Mouse (Mus musculus) 3T3-L1 (cell line): ENCODE results near the gene Mfsd13b.
A peak's percentile ranks its signal among the peaks of the same experiment; 100 is the strongest.
"Not testable (repeated sequence)": the region's sequence is repeated elsewhere in the genome, so short reads cannot be mapped to it uniquely, and the experiment has no call there.

Source experiments
- DNase-seq: peaks from one replicate; pipeline ENCODE4 v3.0.0-alpha.2; 2015; ENCODE audit warnings: low read depth, low spot score

Gene Mfsd13b

DNA sequence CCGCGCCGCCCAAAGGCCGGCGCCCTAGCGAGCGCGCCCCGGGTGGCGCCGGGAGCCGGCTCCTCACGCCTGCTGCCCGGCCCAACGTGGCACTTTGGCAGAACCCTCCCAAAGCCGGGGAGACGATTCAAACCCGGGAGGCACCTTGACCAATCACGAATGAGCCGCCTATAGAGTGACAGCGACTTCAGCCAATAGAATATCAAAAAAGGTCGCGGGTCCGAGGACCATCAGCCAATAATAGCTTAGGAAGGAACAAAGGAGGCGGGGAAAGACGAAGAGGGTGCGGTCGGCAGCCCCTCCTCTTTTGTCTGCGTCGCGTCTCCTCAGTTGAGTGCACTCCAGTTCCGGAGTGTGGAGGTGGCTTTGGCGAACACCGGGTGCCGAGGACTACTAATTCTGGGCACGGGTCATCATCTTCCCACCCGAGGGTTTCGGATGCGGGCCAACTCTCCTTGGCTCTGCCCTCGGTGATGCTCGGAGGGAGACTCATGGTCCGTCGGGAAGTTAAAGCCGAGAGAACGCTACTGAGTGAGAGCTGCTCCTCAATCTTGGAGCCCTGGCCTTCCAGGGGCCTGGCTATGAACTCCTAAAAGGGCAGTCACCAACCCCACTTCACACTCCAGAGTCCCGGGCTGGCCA lies at the start of gene Mfsd13b, which contains the start of gene Cdr2:
Gene Mfsd13b (plus strand): TSS at position 310 of the 642 bp plus-strand sequence.
Gene Cdr2 (minus strand): TSS at position 113 of the 642 bp plus-strand sequence.
- DNase-seq, result peak; percentile 98

DNA sequence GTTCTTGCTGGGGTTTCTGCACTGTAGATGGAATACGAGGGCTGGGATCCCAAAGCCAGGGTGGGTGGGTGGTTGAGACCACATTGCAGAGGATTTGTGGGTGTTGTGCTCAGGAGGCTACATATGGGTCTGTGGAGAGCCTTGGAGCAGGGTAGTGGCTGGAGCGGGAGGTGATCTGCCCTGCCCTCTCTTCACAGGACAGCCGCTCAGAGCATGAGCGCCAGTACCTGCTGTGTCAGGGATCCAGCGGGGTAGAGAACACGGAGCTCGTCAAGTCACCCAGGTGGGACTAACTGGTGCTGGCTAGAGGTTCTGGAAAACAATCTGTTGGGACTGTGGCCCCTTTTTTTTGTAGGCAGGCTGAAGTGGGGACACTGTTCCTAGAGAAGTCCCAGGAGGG lies 49.2 kb upstream of the Mfsd13b start:
- DNase-seq, result no peak

DNA sequence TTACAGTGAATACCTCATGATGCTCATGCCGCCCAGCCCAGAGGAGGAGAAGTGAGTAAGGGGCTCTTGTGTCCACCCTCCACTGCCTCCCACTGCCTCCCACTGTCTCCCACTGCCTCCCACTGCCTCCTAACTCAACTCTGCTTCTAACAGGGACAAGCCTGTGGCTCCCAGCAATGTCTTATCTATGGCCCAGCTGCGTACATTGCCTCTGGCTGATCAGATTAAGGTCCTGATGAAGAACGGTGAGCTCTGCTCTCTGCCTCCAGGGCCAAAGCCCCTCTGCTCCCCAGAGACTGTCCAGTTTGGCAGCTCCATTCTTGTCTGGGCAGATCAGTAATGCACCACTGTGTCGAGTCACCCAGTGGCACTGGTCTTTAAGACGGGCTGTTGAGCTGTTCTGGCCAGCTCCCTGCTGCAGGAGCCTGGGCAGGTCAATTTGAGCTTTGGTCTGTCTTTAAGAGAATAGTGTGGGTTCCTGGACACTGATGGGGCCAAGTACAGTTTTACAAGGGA lies 48.6 kb upstream of the Mfsd13b start:
- no peak for DNase-seq

DNA sequence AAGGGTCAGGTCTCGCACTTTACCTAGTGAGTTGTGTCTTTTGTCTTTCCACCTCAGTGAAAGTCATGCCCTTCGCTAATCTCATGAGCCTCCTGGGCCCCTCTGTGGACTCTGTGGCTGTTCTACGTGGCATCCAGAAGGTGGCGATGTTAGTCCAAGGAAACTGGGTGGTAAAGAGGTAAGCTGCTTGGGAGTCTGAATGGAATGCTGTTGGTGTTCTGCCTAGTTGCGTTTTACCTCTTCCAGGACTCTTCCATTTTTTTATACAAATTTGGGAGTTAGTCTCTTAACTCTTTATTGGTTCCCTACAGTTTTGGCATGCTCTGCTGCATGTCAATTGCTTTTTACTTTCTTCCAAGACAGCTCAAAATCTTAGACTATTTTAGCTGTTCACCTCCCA lies 47.6 kb upstream of the Mfsd13b start:
- DNase-seq, result peak; percentile 74

DNA sequence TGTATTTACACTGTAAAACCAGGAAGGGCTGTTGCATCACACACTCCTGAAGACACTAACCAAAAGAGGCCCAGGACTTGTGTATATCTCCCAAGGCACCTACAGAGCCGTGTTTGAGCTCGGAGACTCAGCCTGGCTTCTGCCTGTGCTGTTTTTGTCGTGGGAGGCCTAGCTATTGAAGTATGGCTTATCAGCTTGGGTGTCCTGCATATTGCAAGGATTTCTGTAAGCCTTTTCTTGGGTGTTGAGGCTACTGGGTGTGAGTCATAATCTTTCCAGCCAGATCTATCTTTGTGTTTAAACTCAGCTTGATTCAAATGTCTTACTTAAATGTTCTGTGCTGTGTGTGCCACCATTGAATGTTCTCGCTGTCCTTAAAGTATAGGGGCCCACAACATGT lies 45.8 kb upstream of the Mfsd13b start:
- DNase-seq, result no peak

DNA sequence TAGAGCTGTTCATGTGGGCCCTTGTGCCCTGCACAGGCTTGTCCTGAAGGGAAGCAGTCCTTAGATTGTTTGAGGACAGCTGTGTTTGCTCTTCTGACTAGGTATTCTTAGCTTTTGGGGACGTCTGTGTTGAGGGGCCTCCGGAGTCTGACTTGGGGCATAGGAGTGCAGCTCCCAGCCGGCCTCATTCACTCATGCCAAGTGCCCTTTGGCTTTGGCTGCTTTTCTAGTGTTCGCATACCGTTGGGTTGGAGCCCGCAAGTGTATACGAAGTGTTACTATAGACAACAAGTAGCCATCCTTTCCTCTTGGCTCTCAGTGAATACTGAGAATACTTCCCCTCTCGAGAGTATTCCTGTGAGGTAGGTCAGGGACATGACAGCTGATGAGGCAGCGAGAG lies 44.1 kb upstream of the Mfsd13b start:
- no peak for DNase-seq

DNA sequence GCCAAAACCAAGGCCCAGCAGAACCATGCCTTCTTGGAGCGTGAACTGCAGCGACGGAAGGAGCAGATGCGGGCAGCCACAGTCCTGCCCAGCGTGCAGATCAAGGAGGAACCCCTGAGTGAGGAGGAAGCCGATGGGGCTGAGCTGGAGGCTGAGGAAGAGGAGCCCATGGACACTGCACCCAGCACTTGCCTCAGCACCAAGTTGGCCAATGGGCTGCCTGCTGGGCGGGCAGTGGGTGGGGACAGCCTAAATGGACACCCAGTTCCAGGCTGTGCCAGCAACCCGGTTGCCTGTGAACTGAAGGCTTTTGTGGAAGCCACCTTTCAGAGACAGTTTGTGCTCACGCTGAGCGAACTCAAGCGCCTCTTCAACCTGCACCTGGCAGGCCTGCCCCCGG lies 42.0 kb upstream of the Mfsd13b start:
- DNase-seq, result no peak

DNA sequence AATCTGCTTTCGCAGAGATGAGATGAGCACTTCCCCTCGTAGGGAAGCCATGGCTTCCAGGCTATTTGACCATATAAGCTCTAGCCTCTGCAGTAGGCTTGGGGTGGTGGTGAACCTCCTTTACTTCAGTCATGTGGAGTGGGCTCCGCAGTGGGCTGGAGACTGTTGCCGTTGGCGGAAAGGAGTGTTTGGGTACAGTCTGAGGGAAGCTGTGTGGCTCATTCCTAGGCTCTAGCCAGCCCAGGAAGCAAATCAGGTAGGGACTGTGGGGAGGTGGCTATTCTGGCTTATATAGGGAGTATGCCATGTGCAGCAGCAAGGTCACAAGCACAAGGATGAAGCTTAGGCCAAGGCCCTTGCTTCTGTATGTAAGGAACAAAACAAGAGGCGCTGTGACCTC lies 41.1 kb upstream of the Mfsd13b start:
- DNase-seq, result no peak

DNA sequence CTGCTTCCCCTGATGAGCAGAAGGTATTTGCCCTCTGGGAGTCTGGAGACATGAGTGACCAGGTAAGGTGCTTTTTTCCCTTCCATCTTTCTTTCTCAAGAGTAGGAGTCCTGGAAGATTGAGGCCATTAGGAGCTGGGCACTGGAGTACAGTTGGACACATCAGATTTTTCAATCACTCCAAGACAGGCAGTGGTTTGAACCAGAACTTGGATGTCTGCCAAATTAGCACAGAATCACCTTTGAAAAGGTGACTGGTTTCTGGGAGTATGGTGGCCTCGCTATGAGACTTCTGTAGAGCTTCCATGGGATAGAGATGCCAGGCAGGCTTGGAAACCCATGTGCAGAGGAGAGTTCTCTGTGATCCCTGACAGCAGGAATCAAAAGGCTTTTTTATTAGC lies 39.8 kb upstream of the Mfsd13b start:
- DNase-seq, result no peak

DNA sequence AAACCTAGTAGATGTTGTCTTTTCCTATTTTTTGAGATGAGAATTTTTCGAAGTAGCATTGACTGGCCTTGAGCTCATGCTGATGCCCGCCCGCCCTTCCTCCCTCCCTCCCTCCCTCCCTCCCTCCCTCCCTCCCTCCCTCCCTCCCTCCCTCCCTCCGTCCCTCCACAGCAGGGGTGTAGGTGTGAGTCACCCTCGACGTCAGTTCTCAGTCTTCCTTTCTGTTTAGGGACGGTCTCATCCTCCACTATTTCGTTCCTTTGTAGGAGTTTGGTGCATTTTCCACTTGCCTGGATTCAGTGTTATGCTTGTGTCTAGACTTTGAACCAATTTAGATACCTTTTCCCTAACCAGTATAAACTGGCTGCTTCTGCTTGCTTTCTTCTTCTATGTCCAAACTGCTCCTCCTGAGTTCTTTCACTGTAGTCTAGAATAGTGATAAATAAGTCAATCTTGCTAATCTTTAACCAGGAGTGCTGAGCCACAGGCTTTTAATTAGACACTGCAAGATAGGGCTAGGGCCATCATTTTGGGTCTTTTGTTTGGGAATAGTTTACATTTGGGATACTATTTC lies 38.3 kb upstream of the Mfsd13b start:
- no peak for DNase-seq

DNA sequence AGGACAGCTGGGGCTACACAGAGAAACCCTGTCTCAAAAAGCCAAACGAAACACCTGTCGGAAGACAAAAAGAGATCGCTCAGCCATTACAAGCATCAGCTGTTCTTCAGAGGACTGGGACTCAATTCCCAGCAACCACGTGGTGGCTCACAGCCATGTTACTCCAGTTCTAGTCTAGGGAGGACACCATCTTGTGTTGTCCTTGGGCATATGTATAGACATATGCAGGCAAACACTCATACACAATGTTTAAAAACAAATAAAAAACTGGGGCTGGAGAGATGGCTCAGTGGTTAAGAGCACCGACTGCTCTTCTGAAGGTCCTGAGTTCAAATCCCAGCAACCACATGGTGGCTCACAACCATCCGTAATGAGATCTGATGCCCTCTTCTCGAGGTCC lies 28.7 kb upstream of the Mfsd13b start:
- DNase-seq, result not testable (repeated sequence)

DNA sequence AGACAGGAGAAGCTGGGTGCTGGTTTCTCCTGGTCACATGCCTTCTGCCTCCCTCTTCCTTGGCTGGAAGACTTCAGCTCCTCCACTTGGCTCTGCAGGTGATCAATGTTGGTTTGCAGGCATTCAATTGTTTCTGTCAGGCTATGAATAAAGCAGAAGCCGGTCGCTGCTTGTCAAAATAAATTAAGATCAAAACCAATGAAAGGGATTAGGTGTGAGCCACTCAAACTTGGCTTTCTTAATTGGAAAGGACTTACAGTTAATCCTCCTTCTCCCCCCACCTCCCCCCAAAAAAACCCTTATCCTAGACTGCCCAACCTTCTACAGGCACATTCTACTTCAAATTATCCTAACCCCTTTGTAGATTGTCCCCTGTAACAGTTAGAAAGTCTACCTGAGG lies 22.2 kb upstream of the Mfsd13b start:
- DNase-seq, result no peak

DNA sequence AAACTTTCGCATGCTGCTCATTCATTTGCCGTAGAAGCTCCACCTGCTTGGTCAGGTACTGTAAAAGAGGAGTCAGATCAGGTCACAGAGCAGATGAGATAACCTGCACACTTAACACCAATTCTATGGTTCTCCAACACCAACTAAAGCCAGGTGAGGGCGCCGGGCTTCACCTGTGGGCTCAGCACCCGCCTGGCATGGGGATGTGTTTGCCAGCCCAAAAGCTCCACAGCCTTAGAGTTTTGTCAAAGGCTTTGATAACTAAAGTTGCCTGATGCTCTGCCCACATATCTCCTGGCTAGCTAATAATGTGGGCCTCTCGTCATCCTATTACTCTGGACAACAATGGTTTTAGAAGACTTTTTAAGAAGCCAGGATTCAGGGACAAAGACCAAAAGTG lies 21.7 kb upstream of the Mfsd13b start:
- no peak for DNase-seq

DNA sequence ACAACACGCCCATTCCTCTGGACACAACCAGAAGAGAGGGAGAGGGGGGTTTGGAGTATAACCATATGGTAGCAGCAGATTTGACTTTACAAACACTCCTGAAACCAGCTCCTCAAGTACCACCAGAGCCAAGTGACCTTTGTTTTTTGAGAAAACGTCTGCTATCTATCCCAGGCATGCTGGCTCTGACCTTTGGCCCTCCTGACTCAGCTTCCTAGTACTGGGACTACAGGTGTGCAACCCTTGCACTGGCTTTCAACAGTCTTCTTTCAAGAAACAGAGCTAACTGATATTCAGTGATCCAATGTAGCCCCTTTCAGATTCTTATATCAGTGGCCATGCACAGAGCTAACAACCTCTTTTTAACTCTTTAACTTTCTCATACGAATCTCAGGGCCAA lies 20.4 kb upstream of the Mfsd13b start:
- no peak for DNase-seq

DNA sequence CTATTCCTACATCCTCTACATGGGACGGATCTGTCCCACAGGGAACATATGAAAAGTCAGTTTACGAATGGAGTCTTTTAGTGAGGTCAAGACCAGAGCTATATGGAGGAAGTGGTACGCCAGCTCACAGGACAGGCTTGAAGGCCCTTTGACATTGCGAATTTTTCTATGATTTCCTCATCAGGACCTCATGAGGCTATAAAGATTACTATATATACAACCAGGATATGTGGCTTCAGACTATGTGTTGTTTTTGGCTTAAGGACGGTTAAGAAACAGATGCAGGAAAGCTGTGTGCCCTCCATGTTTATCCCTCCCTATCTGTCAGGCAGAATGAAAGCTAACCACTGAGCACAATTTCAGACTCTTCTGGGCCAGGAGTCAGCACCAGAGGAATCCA lies 19.2 kb upstream of the Mfsd13b start:
- DNase-seq, result peak; percentile 59

DNA sequence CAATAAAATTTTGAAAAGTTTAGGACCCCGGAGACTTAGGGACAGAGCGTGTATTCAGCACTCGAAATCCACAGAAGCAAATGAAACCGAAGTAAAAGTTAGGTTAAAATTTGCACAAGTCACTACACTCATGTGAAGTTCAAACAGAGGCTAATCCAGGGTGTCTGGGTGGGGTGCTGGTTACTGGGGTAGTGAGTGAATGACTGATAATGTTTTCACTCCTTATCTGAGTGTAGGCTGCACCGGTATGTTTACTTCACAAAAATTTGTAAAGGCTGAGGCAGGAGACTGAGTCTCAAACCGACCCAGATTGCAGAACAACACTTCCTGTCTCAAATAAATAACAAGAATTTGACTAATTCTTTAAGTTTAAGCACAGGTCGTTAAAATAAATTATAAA lies 13.1 kb upstream of the Mfsd13b start:
- DNase-seq, result no peak

DNA sequence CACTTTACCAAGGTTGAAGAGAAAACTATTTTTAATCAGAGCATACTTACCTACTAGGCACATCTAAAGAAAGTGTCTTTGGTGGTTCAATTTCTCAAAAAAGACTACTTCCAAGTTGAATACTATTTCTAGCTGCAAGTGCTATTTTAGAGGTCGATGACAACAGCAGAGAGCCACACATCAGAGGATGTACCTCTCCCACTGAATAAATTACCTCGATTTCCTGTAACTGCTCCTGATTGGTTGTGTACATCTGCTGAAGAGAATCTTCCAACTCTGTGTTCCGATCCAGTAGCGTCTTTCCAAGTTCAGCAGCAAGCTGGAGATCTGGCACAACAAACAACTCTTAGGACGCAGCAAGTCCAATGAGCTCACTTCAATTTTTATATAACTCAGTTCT lies 12.2 kb upstream of the Mfsd13b start:
- DNase-seq, result no peak

DNA sequence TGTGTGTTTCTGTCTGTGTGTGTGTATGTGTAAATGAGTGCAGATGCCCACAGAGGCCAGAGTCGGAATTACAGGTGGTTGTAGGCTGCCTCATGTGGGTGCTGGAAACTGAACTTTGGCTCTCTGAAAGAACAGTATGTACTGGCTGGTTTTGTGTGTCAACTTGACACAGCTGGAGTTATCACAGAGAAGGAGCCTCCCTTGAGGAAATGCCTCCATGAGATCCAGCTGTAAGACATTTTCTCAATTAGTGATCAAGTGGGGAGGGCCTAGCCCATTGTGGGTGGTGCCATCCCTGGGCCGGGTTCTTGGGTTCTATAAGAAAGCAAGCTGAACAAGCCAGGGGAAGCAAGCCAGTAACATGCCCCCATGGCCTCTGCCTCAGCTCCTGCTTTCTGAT lies 9.8 kb upstream of the Mfsd13b start:
- not testable (repeated sequence) for DNase-seq

DNA sequence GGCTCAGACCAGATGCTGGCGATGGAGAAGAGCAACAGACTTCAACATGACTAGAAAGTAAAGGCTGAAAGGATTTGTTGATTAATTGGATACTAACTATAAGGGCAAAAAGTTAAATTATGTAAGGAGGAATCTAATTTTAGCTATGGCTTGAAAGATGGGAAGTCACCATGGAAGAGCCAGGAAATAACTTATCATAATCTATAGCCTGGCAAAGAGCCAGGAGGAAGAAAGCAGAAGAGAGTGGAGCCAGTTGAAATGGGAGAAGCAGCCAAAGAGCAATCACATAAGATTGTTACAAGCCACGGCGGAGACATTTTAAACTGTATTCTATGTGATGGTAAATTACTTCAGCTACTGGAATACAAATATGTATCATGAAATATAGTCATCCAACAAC lies 8.3 kb upstream of the Mfsd13b start:
- no peak for DNase-seq

DNA sequence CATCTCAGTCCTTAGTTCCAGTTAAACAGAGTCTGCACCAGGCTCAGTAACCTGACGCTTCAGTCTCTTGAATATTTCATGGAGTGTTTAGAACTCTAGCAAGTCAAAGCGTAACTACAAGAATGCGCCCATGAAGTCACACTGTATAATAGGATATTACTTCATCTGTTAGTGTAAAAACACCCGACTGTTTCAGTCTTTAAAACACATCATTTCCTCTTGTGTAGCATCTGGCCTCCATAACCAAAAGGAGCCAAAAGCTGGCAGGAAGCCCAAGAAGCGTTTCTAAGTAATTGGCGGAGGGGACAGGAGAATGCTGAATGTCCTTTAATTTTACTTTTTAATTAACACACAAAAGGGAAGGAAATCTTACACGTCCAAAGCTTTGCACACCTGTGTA lies 5.2 kb upstream of the Mfsd13b start:
- DNase-seq, result peak; percentile 23

DNA sequence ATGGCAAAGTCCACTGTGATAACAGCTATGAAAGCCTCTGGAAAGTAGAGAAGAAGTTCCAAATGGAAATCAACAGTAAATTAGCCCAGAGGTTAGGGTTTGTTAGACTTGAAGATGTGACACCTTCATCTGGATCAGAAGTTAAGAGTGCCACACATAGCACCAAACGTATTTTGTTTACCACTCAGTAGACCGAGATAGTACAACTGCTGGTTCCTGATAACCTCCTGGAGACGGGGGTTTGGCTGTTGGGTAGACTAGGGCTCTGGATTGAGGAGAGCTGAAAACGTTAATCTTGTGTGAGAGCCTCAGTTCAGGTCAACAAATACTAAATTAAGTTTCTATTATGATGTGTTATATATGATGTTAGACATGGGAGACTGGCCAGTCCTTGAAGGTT lies 2.3 kb upstream of the Mfsd13b start:
- no peak for DNase-seq

DNA sequence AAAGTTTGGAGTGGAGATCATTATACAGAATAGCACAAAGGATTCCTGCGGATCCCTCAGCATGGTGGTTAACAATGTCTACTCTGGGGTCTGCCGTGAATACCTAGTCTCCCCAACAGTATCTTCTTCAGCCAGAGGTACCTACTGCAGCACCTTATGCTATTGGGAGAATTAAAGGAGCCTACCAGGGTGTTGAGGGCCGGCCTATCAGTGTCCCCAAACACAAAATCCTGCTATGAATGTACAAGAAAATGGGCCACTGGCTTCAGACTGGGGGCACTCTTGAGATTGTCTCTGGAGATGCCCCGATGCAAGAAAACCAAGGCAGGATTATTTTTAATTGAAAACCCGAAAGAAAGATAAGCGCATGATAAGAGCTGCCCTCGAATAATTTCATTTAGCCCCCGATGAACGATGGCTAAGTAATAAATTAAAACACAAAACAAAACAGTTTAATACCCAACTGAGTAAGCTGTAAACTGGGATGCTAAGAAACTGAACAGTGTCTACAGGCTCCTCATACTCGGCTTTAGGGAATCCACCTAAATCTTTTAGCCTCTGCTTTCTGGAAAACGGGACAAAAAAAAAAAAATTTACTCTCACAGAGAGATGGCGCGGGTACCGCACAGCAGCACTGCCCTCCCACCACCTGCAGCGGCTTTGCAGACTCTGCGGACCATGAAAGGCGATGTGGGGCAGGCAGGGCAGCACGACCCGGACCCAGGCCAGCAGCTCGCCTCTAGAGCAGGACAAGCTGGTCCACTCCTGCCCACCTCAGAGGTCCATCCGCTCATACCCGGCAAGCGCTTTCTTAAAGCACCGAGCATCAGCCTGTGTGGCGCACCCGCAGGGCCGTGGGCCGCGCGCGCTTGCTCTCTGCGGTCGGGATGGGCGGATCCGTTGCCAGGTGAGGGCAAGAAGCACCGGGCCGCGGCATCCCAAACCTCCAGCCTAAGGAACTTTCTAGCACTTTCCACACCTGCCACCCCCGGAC lies 1.1 kb upstream of the Mfsd13b start:
- peak; percentile 41 for DNase-seq
